Mouse (Mus musculus) neural tube, embryonic 12.5 days (tissue): ENCODE measurements around the gene Bud13. TPM values are rescaled to one million over a fixed set of nuclear protein-coding genes. Genes with fewer than 3 reads are reported as not detected.

Source experiments
- ATAC-seq: fragments of 200-750 bp; cut with Nextera tagmentation; 2 replicates; pipeline ENCODE4 v1.8.0; 2017; ENCODE audit warnings: low read depth, mild to moderate bottlenecking, moderate TSS enrichment, moderate library complexity; ENCODE audit not compliant: low FRiP score
- H3K27ac ChIP-seq: fragments of 300-500 bp; sonication (generic); 2 replicates; pipeline ENCODE4 v1.5.1; 2016
- H3K27me3 ChIP-seq: fragments of 300-500 bp; sonication (generic); replicated peaks from 2 replicates; pipeline ENCODE4 v1.6.1; 2016; ENCODE audit warnings: mild to moderate bottlenecking
- H3K36me3 ChIP-seq: fragments of 300-500 bp; sonication (generic); 2 replicates; pipeline ENCODE4 v1.6.1; 2016; ENCODE audit warnings: mild to moderate bottlenecking
- H3K4me1 ChIP-seq: fragments of 300-500 bp; sonication (generic); 2 replicates; pipeline ENCODE4 v1.6.1; 2016
- H3K4me2 ChIP-seq: fragments of 300-500 bp; sonication (generic); replicated peaks from 2 replicates; pipeline ENCODE4 v1.6.1; 2016; ENCODE audit warnings: mild to moderate bottlenecking
- H3K4me3 ChIP-seq: fragments of 300-500 bp; sonication (generic); 2 replicates; pipeline ENCODE4 v1.5.1; 2016
- H3K9ac ChIP-seq: fragments of 300-500 bp; sonication (generic); 2 replicates; pipeline ENCODE4 v1.6.1; 2016; ENCODE audit warnings: mild to moderate bottlenecking
- H3K9me3 ChIP-seq: fragments of 300-500 bp; sonication (generic); 2 replicates; pipeline ENCODE4 v1.6.1; 2016; ENCODE audit warnings: mild to moderate bottlenecking
- WGBS: fragments of 180-500 bp; shearing (Covaris S2); methylation state at CpG from one replicate; pipeline ENCODE4 v1.1.7; 2016; 5-methylcytosine and 5-hydroxymethylcytosine counted together
- polyA plus RNA-seq: library from polyadenylated mRNA; unstranded; fragments of >200 nt; fragmentation: Nextera tagmentation; extraction: Ambion mirVana; gene quantifications from 2 replicates; pipeline ENCODE4 v1.2.1, GENCODE M21; 2016

Bud13 gene
- polyA plus RNA-seq, 1 experiment from 2014 or later = 20.4 TPM

DNA sequence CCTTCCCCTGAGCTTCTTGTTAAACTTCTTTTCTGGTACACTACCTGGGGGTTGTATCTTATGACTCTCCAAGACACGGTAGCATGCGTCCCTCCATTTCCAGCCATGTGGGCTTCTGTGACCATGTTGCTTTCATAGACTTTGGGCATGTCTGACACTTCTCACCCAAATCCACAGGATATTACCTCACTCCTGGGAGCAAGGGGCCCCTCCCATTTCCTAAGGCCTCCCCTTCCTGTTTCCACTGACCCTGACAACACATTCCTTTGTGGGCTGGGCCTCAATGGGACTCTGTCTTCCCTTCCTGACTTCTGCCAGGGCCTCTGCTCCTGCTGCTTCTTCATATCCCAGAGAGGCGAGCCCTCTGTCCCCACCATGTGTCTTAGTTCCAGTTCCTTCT, 25.3 kb upstream of the Bud13 start:
- 81% methylated on average over 3 of the region's 3 CpGs for WGBS
- ATAC-seq = no peak

DNA sequence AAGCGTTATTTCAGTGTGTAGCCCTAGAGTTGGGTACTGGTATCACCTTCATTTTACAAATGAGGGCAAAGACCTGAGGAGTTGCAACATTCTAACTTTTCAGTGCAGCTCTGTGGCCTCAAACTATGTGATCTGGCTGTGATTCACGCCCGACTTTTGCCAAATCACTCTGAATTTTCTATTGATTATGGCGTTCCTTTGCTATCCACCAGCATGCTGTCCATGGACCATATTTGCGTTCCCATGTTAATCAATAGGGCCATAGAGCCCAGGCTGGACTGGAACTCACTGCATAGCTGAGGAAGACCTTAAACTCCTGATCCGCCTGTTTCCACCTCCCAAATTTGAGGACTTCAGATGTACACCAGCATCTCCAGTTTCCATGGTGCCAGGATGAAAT, 23.7 kb upstream of the Bud13 start:
- Histone ChIP-seq H3K9me3 (no peaks in the 10 kb centered on the region), H3K27me3 (no peaks in the 10 kb centered on the region), H3K4me2 (no peak overlapping the region), H3K27ac (no peak overlapping the region), H3K4me3 (no peak overlapping the region), H3K4me1 (no peaks in the 10 kb centered on the region), H3K36me3 (no peaks in the 10 kb centered on the region), H3K9ac (no peak overlapping the region)
- WGBS = 89% methylated on average over 6 of the region's 6 CpGs
- ATAC-seq = no peak

More for the DNA sequence above, 25.3 kb upstream of the Bud13 start:
- Histone ChIP-seq H3K27me3 (no peaks in the 10 kb centered on the region; the same call in 1 of the 2 replicates), H3K9me3 (no peaks in the 10 kb centered on the region), H3K36me3 (no peaks in the 10 kb centered on the region), H3K4me3 (no peak overlapping the region), H3K9ac (no peak overlapping the region), H3K4me2 (no peak overlapping the region), H3K4me1 (no peaks in the 10 kb centered on the region), H3K27ac (no peak overlapping the region)

DNA sequence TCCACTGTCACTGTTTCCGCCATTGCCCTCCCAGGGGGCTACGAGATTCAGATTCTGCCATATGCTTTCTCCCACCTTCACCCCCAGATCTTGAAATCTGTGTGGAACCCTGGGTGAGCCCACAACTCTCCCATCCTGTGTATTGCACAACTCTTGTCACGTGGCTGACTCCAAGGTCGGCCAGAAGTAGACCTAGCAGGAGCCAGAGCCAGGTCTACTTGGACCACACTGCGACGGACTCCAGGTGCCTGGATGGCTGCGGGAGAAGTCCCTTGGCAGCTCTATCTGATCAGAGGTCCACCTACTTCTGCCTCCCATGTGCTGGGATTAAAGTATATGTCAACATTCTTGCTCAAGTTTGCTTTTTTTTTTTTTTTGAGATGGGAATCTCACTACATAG, 21.7 kb upstream of the Bud13 start:
- Histone ChIP-seq H3K27ac (no peak overlapping the region), H3K9me3 (no peaks in the 10 kb centered on the region), H3K27me3 (no peaks in the 10 kb centered on the region), H3K36me3 (no peaks in the 10 kb centered on the region), H3K4me1 (no peaks in the 10 kb centered on the region), H3K9ac (no peak overlapping the region), H3K4me2 (no peak overlapping the region), H3K4me3 (no peak overlapping the region)
- 91% methylated on average over 7 of the region's 7 CpGs for WGBS
- no peak for ATAC-seq

DNA sequence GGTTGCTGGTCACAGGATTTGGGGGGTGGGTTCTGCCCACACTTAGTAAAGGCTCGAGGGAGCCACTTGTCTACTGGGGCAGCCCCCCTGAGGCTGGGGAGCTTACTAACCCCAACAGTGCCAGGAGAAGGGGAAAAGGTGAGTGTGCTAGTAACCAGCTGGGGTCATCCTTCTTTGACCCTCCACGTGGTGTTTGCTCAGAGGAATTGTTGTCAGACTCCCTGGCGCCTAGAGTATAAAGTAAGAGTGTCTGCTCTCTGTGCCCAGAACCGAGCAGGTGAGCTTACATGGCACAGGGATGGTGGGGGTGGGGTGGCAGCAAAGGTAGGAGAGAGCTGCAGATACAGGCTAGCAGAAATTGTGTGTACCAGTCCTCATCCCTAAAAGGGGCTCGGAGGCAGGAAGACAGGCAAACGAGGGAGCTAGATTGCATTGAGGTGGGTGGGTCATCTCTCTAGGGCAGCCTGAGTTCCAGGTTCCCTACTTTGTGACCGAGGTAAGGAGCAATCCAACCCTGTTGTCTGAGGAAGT, 14.4 kb upstream of the Bud13 start, which contains the start of gene Apoa5:
Apoa5 (plus strand) TSS at position 291 of the 531 bp plus-strand sequence.
- Histone ChIP-seq H3K27me3 (peaks cover 20% of the 10 kb centered on the region), H3K4me2 (no peak within 1 kb of the TSS), H3K9ac (no peak within 1 kb of the TSS), H3K4me3 (no peak within 1 kb of the TSS), H3K4me1 (peaks cover under 1% of the 10 kb centered on the region; the same call in 1 of the 2 replicates), H3K27ac (no peak within 1 kb of the TSS), H3K9me3 (no peaks in the 10 kb centered on the region), H3K36me3 (no peaks in the 10 kb centered on the region)
- no peak for ATAC-seq
- WGBS = 59% methylated on average over 7 of the region's 7 CpGs

DNA sequence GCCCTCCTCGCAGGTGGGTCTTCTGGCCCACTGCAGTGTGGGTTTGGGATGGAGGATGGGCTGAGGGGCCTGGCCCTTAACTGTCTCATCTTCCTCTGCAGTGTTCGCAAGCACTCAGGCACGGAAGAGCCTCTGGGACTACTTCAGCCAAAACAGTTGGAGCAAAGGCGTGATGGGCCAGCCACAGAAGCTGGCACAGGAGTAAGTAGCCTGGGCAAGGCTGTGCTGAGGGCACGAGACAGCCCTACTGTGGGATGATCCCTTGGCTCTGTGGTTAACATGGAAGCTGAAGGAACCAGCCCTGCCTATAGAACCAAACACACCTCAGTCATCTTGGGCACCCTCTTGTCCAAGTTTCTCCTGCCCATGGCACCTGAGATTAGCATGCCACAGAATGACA, 13.7 kb upstream of the Bud13 start:
- no peak overlapping the region for H3K9ac ChIP-seq
- no peaks in the 10 kb centered on the region for H3K9me3 ChIP-seq
- H3K27ac ChIP-seq = no peak overlapping the region
- no peaks in the 10 kb centered on the region for H3K36me3 ChIP-seq
- peaks cover 20% of the 10 kb centered on the region for H3K27me3 ChIP-seq
- 90% methylated on average over 5 of the region's 5 CpGs for WGBS
- H3K4me2 ChIP-seq = no peak overlapping the region
- ATAC-seq = no peak
- H3K4me1 ChIP-seq = peaks cover 7% of the 10 kb centered on the region
- H3K4me3 ChIP-seq = no peak overlapping the region

DNA sequence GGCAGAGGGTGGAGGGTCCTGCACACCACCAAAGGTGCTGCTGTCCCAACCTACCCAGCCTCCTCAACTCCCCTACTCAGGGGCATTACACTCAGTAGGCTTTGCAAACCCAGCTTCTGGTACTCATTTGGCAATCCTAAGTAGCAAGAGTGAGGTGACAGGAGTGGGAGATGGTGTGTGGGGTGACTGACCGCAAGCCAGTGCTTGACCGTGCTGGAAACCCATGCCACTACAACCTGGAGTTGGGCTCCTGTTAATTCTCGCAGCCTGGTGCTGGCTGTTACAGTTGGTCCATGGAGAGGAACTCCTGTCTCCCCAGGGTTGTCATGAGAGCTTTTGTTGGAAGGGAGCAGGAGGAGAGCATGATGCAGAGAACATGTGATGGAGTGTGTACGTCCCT, 12.0 kb upstream of the Bud13 start:
- peaks cover 20% of the 10 kb centered on the region for H3K27me3 ChIP-seq
- no peak for ATAC-seq
- 95% methylated on average over 4 of the region's 4 CpGs for WGBS
- no peak overlapping the region for H3K4me2 ChIP-seq
- peaks cover 15% of the 10 kb centered on the region for H3K36me3 ChIP-seq
- H3K27ac ChIP-seq = no peak overlapping the region
- H3K4me1 ChIP-seq = peaks cover 11% of the 10 kb centered on the region
- no peak overlapping the region for H3K9ac ChIP-seq
- no peaks in the 10 kb centered on the region for H3K9me3 ChIP-seq
- H3K4me3 ChIP-seq = no peak overlapping the region

DNA sequence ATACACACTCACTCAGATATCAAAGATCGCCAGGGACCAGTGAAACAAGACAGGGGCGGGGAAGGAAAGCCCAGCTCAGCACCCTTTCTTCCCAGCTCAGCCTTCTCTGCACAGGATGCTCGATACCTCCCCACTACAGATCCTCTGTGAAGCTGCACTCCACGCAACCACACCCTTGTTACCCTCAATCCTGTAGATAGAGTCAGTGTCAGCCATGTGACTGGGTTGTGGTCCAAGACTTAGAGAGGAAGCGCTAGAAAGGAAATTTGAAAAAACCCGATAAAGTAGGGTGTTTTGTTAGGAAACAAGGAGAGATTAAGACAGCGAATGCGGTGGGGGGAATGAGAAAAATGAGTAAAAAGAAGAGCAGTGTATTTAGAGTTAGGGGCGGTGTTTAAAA, 10.7 kb upstream of the Bud13 start:
- H3K9me3 ChIP-seq = no peaks in the 10 kb centered on the region
- no peak overlapping the region for H3K27ac ChIP-seq
- peaks cover 28% of the 10 kb centered on the region for H3K36me3 ChIP-seq
- H3K4me2 ChIP-seq = no peak overlapping the region
- peaks cover 11% of the 10 kb centered on the region for H3K4me1 ChIP-seq
- peaks cover 20% of the 10 kb centered on the region for H3K27me3 ChIP-seq
- H3K4me3 ChIP-seq = no peak overlapping the region
- H3K9ac ChIP-seq = no peak overlapping the region
- no peak for ATAC-seq
- WGBS = 92% methylated on average over 9 of the region's 9 CpGs

DNA sequence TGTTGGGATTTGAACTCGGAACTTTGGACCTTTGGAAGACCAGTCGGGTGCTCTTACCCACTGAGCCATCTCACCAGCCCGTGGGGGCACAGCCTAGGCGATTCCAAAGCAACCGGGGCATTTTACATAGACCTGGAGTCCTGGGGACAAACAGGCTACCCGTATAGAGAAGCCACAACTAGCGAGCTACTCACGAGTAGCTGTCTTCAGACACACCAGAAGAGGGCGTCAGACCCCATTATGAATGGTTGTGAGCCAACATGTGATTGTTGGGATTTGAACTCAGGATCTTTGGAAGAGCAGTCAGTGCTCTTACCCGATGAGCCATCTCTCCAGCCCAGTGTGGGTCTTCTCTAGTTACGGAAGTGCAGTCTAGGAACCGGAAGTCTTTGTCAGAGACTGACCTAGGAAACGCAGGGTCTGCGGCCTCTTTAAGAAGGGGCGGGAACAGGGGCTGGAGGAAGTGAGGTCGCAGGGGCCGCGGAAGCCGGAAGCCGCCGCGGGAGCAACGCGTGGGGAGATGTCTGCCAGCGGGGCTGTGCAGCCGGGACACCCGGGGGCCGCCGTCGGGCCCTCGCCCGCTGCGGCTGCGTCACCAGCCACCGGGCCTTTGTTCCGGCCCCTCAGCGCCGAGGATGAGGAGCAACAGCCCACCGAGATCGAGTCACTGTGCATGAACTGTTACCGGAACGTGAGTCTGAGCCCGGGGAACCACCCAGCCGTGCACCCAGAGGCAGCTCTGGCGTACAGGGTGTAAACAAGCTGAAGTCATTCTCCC, 9.9 kb upstream of the Bud13 start, which contains the start of gene Zpr1:
Zpr1 (plus strand) TSS at position 388 of the 778 bp plus-strand sequence.
- H3K9me3 ChIP-seq = no peaks in the 10 kb centered on the region
- peaks cover 11% of the 10 kb centered on the region for H3K4me1 ChIP-seq
- H3K4me3 ChIP-seq = peak within 1 kb of the TSS; percentile 90
- no peak within 1 kb of the TSS for H3K27ac ChIP-seq
- ATAC-seq = peak; percentile 93
- H3K4me2 ChIP-seq = peak within 1 kb of the TSS; percentile 96
- H3K36me3 ChIP-seq = peaks cover 36% of the 10 kb centered on the region
- H3K27me3 ChIP-seq = peaks cover 20% of the 10 kb centered on the region
- peak within 1 kb of the TSS; percentile 64 for H3K9ac ChIP-seq
- WGBS = 5% methylated on average over 45 of the region's 45 CpGs

DNA sequence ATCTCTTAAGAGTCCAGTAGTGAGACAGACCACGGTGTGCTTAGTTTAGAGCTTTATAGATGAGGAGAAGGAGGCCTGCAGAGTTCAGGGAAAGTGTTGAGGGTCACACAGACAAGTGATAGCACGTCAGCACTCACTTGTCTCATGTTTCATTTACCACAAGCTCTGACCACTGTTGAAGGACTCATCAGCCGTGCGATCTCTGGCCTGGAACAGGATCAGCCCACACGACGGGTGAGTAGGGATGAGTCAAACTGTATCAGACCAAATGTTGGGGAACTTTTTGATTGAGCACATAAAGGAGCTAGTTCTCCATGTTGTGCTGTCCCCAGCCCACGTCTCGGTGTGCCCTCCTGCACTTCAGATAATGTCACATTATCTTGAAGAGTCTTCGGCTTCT, 8.3 kb upstream of the Bud13 start:
- H3K4me2 ChIP-seq = 0 out of 2 replicates have a peak overlapping the region, but pooled peaks have one; percentile 96
- peaks cover 49% of the 10 kb centered on the region for H3K36me3 ChIP-seq
- H3K4me1 ChIP-seq = peaks cover 11% of the 10 kb centered on the region
- WGBS = 93% methylated on average over 9 of the region's 9 CpGs
- no peak overlapping the region for H3K27ac ChIP-seq
- ATAC-seq = no peak
- no peak overlapping the region for H3K4me3 ChIP-seq
- no peaks in the 10 kb centered on the region for H3K9me3 ChIP-seq
- H3K27me3 ChIP-seq = peaks cover 17% of the 10 kb centered on the region
- no peak overlapping the region for H3K9ac ChIP-seq

DNA sequence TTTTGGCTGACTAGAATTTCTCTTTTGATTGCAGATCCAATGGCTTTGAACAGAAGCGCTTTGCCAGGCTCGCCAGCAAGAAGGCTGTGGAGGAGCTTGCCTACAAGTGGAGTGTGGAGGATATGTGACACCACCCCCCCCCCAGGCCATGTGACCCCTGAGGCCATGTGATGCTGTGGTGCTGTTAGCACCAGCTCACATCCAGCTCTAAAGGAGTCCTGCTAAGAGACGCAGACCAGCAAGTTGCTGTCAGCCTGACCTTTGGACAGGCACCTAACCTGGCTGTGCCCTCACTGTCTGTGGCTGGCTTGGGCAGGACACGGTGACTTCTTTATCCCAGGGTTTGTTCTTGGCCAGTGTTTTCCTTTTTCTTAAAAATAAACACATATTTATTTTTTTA, 15.6 kb downstream of the Bud13 start:
- H3K9ac ChIP-seq = no peak overlapping the region
- no peaks in the 10 kb centered on the region for H3K4me1 ChIP-seq
- peaks cover 49% of the 10 kb centered on the region for H3K36me3 ChIP-seq
- no peak overlapping the region for H3K27ac ChIP-seq
- H3K27me3 ChIP-seq = no peaks in the 10 kb centered on the region
- no peak overlapping the region for H3K4me2 ChIP-seq
- no peaks in the 10 kb centered on the region for H3K9me3 ChIP-seq
- no peak overlapping the region for H3K4me3 ChIP-seq
- no peak for ATAC-seq
- WGBS = 97% methylated on average over 4 of the region's 4 CpGs

DNA sequence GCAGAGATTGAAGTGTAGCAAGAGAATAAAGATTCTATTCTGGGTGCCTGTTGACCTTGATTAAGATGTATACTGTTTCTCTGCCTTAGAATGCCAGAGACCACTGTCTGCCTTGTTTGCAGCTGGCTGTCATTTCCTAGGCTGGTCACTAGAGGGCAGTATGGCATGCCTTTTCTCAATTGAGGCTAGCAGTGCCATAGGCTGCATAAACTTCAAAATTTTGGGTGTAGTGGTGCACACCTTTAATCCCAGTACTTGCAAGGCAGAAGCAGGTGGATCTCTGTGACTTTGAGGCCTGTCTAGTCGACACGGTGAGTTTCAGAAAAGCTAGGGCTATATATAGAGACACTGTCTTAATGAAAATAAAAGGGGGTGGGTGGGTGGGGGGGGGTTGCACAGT, 19.3 kb downstream of the Bud13 start:
- Histone ChIP-seq H3K36me3 (peaks cover 24% of the 10 kb centered on the region), H3K4me3 (no peak overlapping the region), H3K4me2 (no peak overlapping the region), H3K9me3 (no peaks in the 10 kb centered on the region), H3K4me1 (no peaks in the 10 kb centered on the region; the same call in 1 of the 2 replicates), H3K9ac (no peak overlapping the region), H3K27me3 (0 out of 2 replicates have a peak, but pooled peaks cover 4% of the 10 kb centered on the region), H3K27ac (no peak overlapping the region)
- 10% methylated on average over 2 of the region's 2 CpGs for WGBS
- no peak for ATAC-seq

DNA sequence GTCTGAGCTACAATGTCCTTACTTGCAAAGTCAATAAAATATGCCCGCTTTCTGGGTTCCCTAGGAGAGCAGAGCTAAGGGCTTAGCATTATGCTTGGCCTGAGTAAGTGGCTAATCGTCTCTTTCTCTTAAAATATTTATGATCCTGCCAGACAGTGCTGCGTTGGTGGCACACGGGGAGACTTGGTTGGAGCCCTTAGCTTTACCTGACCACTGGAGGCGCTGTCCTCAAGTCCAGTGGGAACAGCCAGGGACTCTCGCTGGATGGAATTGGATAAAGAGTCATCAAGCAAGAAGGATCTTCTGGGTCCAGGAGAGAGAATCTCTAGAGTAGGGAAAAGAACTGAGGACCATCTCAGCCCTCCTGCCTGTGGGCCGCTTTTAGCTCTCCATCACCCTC, 26.3 kb downstream of the Bud13 start:
- WGBS = 5% methylated on average over 7 of the region's 7 CpGs
- ATAC-seq = no peak

More for the DNA sequence above, 26.3 kb downstream of the Bud13 start:
- H3K27ac ChIP-seq = no peak overlapping the region
- H3K4me2 ChIP-seq = 0 out of 2 replicates have a peak overlapping the region, but pooled peaks have one; percentile 7
- H3K4me1 ChIP-seq = peaks cover 14% of the 10 kb centered on the region; the same call in 1 of the 2 replicates
- no peak overlapping the region for H3K4me3 ChIP-seq
- H3K9ac ChIP-seq = no peak overlapping the region
- H3K9me3 ChIP-seq = no peaks in the 10 kb centered on the region
- H3K36me3 ChIP-seq = no peaks in the 10 kb centered on the region
- 0 out of 2 replicates have a peak, but pooled peaks cover 4% of the 10 kb centered on the region for H3K27me3 ChIP-seq
